Mouse (Mus musculus) layer of hippocampus, adult 9-11 months (tissue): Measurements from ENCODE around the gene Parp3.

ENCODE experiments used
- DNase-seq: peaks from one replicate; pipeline ENCODE4 v3.0.0; 2022

The Parp3 gene

GRCm38 (mm10) chr9:106473753-106474105 lies 3.0 kb downstream of the Parp3 start:
- peak; percentile 17 for DNase-seq

- DNase-seq: peak; percentile 14
Observed at GRCm38 (mm10) chr9:106473081-106473752, 3.5 kb downstream of the Parp3 start.

GRCm38 (mm10) chr9:106472321-106472720 lies 4.4 kb downstream of the Parp3 start:
- DNase-seq: peak; percentile 33

- peak; percentile 51 for DNase-seq
Observed at GRCm38 (mm10) chr9:106471892-106472291, 4.9 kb downstream of the Parp3 start.

- DNase-seq: peak; percentile 17
Observed at GRCm38 (mm10) chr9:106470991-106471750, 5.6 kb downstream of the Parp3 start.

- DNase-seq: no peak
Observed at GRCm38 (mm10) chr9:106469776-106470175, 7.0 kb downstream of the Parp3 start.

GRCm38 (mm10) chr9:106469317-106469716 lies 7.4 kb downstream of the Parp3 start:
- DNase-seq: no peak

GRCm38 (mm10) chr9:106467746-106468145 lies 9.0 kb downstream of the Parp3 start:
- DNase-seq: no peak

- no peak for DNase-seq
Observed at GRCm38 (mm10) chr9:106466721-106467120, 10.0 kb downstream of the Parp3 start.

- peak; percentile 91 for DNase-seq
Observed at GRCm38 (mm10) chr9:106465571-106466200, 11.1 kb downstream of the Parp3 start, which contains the start of gene Gpr62. TSS of gene Gpr62 (minus strand) at chr9:106465938.

- DNase-seq: peak; percentile 81
Observed at GRCm38 (mm10) chr9:106464751-106465541, 11.8 kb downstream of the Parp3 start.

- DNase-seq: no peak
Observed at GRCm38 (mm10) chr9:106463122-106464063, 13.4 kb downstream of the Parp3 start.

- no peak for DNase-seq
Observed at GRCm38 (mm10) chr9:106462430-106462800, 14.3 kb downstream of the Parp3 start.

- DNase-seq: no peak
Observed at GRCm38 (mm10) chr9:106461641-106462429, 14.9 kb downstream of the Parp3 start.

- no peak for DNase-seq
Observed at GRCm38 (mm10) chr9:106461026-106461415, 15.7 kb downstream of the Parp3 start.

GRCm38 (mm10) chr9:106460401-106461025 lies 16.2 kb downstream of the Parp3 start:
- no peak for DNase-seq

GRCm38 (mm10) chr9:106459946-106460345 lies 16.8 kb downstream of the Parp3 start:
- DNase-seq: no peak

- no peak for DNase-seq
Observed at GRCm38 (mm10) chr9:106457920-106458319, 18.8 kb downstream of the Parp3 start.

GRCm38 (mm10) chr9:106457163-106457559 lies 19.6 kb downstream of the Parp3 start:
- DNase-seq: no peak

- DNase-seq: no peak
Observed at GRCm38 (mm10) chr9:106456325-106457162, 20.2 kb downstream of the Parp3 start.
